Mouse (Mus musculus) myocyte (in vitro differentiated cells): Measurements from ENCODE around the gene Pgp. TPM values are rescaled to one million over a fixed set of nuclear protein-coding genes. Genes with fewer than 3 reads are reported as not detected.
"Not testable (repeated sequence)": the region's sequence is repeated elsewhere in the genome, so short reads cannot be mapped to it uniquely, and the experiment has no call there.

Experiments
- H3K27me3 ChIP-seq: one replicate; pipeline ENCODE4 v1.6.1; 2011; ENCODE audit not compliant: control insufficient read depth, insufficient read depth, insufficient read length
- H3K36me3 ChIP-seq: one replicate; pipeline ENCODE4 v1.6.1; 2011; ENCODE audit not compliant: control insufficient read depth, insufficient read depth
- H3K4me2 ChIP-seq: one replicate; pipeline ENCODE4 v1.6.1; 2011; ENCODE audit warnings: low read depth, control low read depth
- H3K4me3 ChIP-seq: one replicate; pipeline ENCODE4 v1.5.1; 2011; ENCODE audit warnings: mild to moderate bottlenecking, control low read depth, moderate library complexity
- H3K79me2 ChIP-seq: one replicate; pipeline ENCODE4 v1.6.1; 2011; ENCODE audit not compliant: control insufficient read depth, insufficient read depth
- H3ac ChIP-seq: one replicate; pipeline ENCODE4 v1.6.1; 2011; ENCODE audit not compliant: control insufficient read depth, insufficient read length
- CEBPB ChIP-seq: IDR thresholded peaks from 2 replicates; pipeline ENCODE4 v1.6.1; 2011; ENCODE audit warnings: mild to moderate bottlenecking, moderate library complexity; ENCODE audit not compliant: poor library complexity, insufficient read depth, severe bottlenecking
- E2F4 ChIP-seq: IDR thresholded peaks from one replicate; pipeline ENCODE4 v1.6.1; 2011; ENCODE audit warnings: mild to moderate bottlenecking, control low read depth, moderate library complexity; ENCODE audit not compliant: insufficient read depth
- MAX ChIP-seq: IDR thresholded peaks from one replicate; pipeline ENCODE4 v1.6.1; 2011; ENCODE audit warnings: low read depth, mild to moderate bottlenecking, control low read depth
- MYOD1 ChIP-seq, 3 experiments: IDR thresholded peaks; one replicate each; pipeline ENCODE4 v1.6.1; 2011; ENCODE audit warnings: control low read depth in 2 of 3, low read depth in 2 of 3, mild to moderate bottlenecking in 2 of 3, moderate library complexity in 1 of 3; ENCODE audit not compliant: insufficient read length in 2 of 3, control insufficient read depth in 1 of 3
- MYOG ChIP-seq, 3 experiments: IDR thresholded peaks; one replicate each; pipeline ENCODE4 v1.6.1; 2011; ENCODE audit warnings: control low read depth in 2 of 3, low read depth in 2 of 3, mild to moderate bottlenecking in 2 of 3; ENCODE audit not compliant: insufficient read length in 2 of 3, control insufficient read depth in 1 of 3, insufficient read depth in 1 of 3
- POLR2A ChIP-seq: IDR thresholded peaks from one replicate; pipeline ENCODE4 v1.6.1; 2011; ENCODE audit warnings: low read depth, mild to moderate bottlenecking, control low read depth, moderate library complexity; ENCODE audit not compliant: insufficient read length
- POLR2AphosphoS2 ChIP-seq: IDR thresholded peaks from one replicate; pipeline ENCODE4 v1.6.1; 2011; ENCODE audit warnings: low read depth, control low read depth; ENCODE audit not compliant: insufficient read length
- REST ChIP-seq: IDR thresholded peaks from one replicate; pipeline ENCODE4 v1.6.1; 2011; ENCODE audit warnings: mild to moderate bottlenecking, control low read depth, moderate library complexity; ENCODE audit not compliant: insufficient read depth, insufficient read length
- SRF ChIP-seq: IDR thresholded peaks from one replicate; pipeline ENCODE4 v1.6.1; 2011; ENCODE audit warnings: low read depth; ENCODE audit not compliant: control insufficient read depth, insufficient read length
- TCF12 ChIP-seq: IDR thresholded peaks from one replicate; pipeline ENCODE4 v1.6.1; 2011; ENCODE audit warnings: mild to moderate bottlenecking, control low read depth; ENCODE audit not compliant: poor library complexity, insufficient read depth, severe bottlenecking
- TCF3 ChIP-seq: IDR thresholded peaks from one replicate; pipeline ENCODE4 v1.6.1; 2011; ENCODE audit warnings: low read depth, control low read depth; ENCODE audit not compliant: insufficient read length
- USF1 ChIP-seq: IDR thresholded peaks from one replicate; pipeline ENCODE4 v1.6.1; 2011; ENCODE audit warnings: low read depth, mild to moderate bottlenecking, control low read depth, moderate library complexity
- polyA plus RNA-seq: library from polyadenylated mRNA; unstranded; fragments of >200 nt; fragmentation: generic; extraction: Trizol; gene quantifications from one replicate; pipeline ENCODE4 v1.2.1, GENCODE M21; 2012; ENCODE audit warnings: missing spikeins

Pgp gene
- polyA plus RNA-seq, 1 experiment = 53.7 TPM

GRCm38 (mm10) chr17:24454756-24455522, 15.3 kb upstream of the Pgp start:
- TF ChIP-seq POLR2AphosphoS2 (peak; percentile 91), SRF (peak; percentile 24), TCF3 (peak; percentile 1), E2F4 (no peak), USF1 (no peak), MAX (no peak), MYOG (IDR thresholded peaks at IDR 0.05; ENCODE audit: control insufficient read depth in 1 of 3, insufficient read depth in 1 of 3, insufficient read length in 2 of 3, low read depth in 2 of 3) (peak in 1 of 3 experiments; percentile 50), MYOD1 (IDR thresholded peaks at IDR 0.05; ENCODE audit: control insufficient read depth in 1 of 3, insufficient read length in 2 of 3, low read depth in 2 of 3) (peak in 1 of 3 experiments; percentile 30), CEBPB (peak; percentile 69; the same call in 1 of the 2 replicates), REST (no peak), POLR2A (peak; percentile 89)
- Histone ChIP-seq H3K27me3 (no peaks in the 10 kb centered on the region), H3K4me2 (peak overlapping the region; percentile 97), H3K4me3 (peak overlapping the region; percentile 75), H3K36me3 (peaks cover 2% of the 10 kb centered on the region), H3ac (peak overlapping the region; percentile 57), H3K79me2 (peaks cover 25% of the 10 kb centered on the region)

- H3K27me3 ChIP-seq, H3K36me3 ChIP-seq: not testable (repeated sequence)
- H3K4me2 ChIP-seq = peak overlapping the region; percentile 36
- H3K79me2 ChIP-seq = peaks cover 25% of the 10 kb centered on the region
- peak overlapping the region; percentile 75 for H3K4me3 ChIP-seq
- peak overlapping the region; percentile 57 for H3ac ChIP-seq
Measured at GRCm38 (mm10) chr17:24455523-24456206, 14.5 kb upstream of the Pgp start.

DNA sequence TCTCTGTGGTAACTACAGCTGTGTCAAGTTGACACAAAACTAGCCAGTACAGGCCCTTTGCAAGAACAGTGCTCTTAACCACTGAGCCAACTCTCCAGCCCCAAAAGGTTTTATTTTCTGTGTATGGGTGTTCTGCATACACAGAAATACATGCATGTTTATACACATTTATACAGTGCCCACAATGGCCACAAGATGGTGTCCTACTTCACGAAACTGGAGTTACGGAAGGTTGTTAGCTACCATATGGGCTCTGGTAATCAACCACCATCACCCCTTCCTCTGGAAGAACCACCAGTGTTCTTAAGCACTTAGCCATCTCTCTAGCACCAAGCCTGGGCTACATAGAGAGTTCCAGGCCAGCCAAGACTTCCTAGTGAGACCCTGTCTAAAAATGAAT, 8.6 kb upstream of the Pgp start:
- no peaks in the 10 kb centered on the region for H3K79me2 ChIP-seq
- TF ChIP-seq SRF (no peak), TCF12 (no peak), USF1 (no peak), POLR2AphosphoS2 (no peak), REST (no peak), TCF3 (no peak), CEBPB (no peak), MYOG (IDR thresholded peaks at IDR 0.05; ENCODE audit: control insufficient read depth in 1 of 3, insufficient read depth in 1 of 3, insufficient read length in 2 of 3, low read depth in 2 of 3) (no peak), E2F4 (no peak), MYOD1 (IDR thresholded peaks at IDR 0.05; ENCODE audit: control insufficient read depth in 1 of 3, insufficient read length in 2 of 3, low read depth in 2 of 3) (no peak), POLR2A (no peak), MAX (no peak)
- H3K27me3 ChIP-seq = no peaks in the 10 kb centered on the region
- no peak overlapping the region for H3K4me3 ChIP-seq
- H3K36me3 ChIP-seq = no peaks in the 10 kb centered on the region
- no peak overlapping the region for H3K4me2 ChIP-seq
- H3ac ChIP-seq = no peak overlapping the region

- no peak overlapping the region for H3K4me2 ChIP-seq
- H3K4me3 ChIP-seq = no peak overlapping the region
- no peaks in the 10 kb centered on the region for H3K27me3 ChIP-seq
- no peaks in the 10 kb centered on the region for H3K79me2 ChIP-seq
- no peak for TF ChIP-seq E2F4
- TF ChIP-seq MAX = no peak
- TF ChIP-seq TCF3 = no peak
- TF ChIP-seq TCF12 = no peak
- no peak for TF ChIP-seq POLR2A
- TF ChIP-seq MYOD1 (IDR thresholded peaks at IDR 0.05; ENCODE audit: control insufficient read depth in 1 of 3, insufficient read length in 2 of 3, low read depth in 2 of 3) = no peak
- TF ChIP-seq SRF = no peak
- no peaks in the 10 kb centered on the region for H3K36me3 ChIP-seq
- no peak overlapping the region for H3ac ChIP-seq
Measured at GRCm38 (mm10) chr17:24462932-24463331, 7.3 kb upstream of the Pgp start.
